Mouse (Mus musculus) testis, adult 2 months (tissue): ENCODE measurements around the gene Ctsz. TPM values are rescaled to one million over a fixed set of nuclear protein-coding genes. Genes with fewer than 3 reads are reported as not detected.
A peak's percentile ranks its signal among the peaks of the same experiment; 100 is the strongest.

Source experiments
- H3K27ac ChIP-seq: fragments of 200-500 bp; 2 replicates; pipeline ENCODE4 v1.5.1; 2012; ENCODE audit warnings: low read depth, low read length; ENCODE audit not compliant: control insufficient read depth, insufficient read depth
- H3K27me3 ChIP-seq: fragments of 200-500 bp; 2 replicates; pipeline ENCODE4 v1.6.1; 2012; ENCODE audit warnings: mild to moderate bottlenecking, low read length, moderate library complexity; ENCODE audit not compliant: control insufficient read depth, insufficient read depth
- H3K36me3 ChIP-seq: fragments of 200-500 bp; 2 replicates; pipeline ENCODE4 v1.6.1; 2012; ENCODE audit warnings: mild to moderate bottlenecking, low read length; ENCODE audit not compliant: control insufficient read depth, insufficient read depth
- H3K4me1 ChIP-seq: fragments of 200-500 bp; 2 replicates; pipeline ENCODE4 v1.6.1; 2012; ENCODE audit warnings: low read length; ENCODE audit not compliant: control insufficient read depth, insufficient read depth
- H3K4me3 ChIP-seq: fragments of 200-500 bp; 2 replicates; pipeline ENCODE4 v1.5.1; 2012; ENCODE audit warnings: low read depth, mild to moderate bottlenecking, low read length, moderate library complexity, mixed read lengths; ENCODE audit not compliant: control insufficient read depth
- CTCF ChIP-seq: fragments of 200-500 bp; IDR thresholded peaks from 2 replicates; pipeline ENCODE4 v1.5.1; 2012; ENCODE audit warnings: low read depth, mild to moderate bottlenecking, inconsistent platforms, low read length, moderate library complexity; ENCODE audit not compliant: control insufficient read depth, insufficient read depth, insufficient replicate concordance
- POLR2A ChIP-seq: fragments of 200-500 bp; IDR thresholded peaks from 2 replicates; pipeline ENCODE4 v1.6.1; 2012; ENCODE audit warnings: low read depth, mild to moderate bottlenecking, inconsistent platforms, low read length, moderate library complexity; ENCODE audit not compliant: control insufficient read depth
- polyA plus RNA-seq: library from polyadenylated mRNA; depleted of rRNA; stranded (reverse); fragments of >200 nt; gene quantifications from 2 replicates; pipeline ENCODE4 v1.2.3, GENCODE M21; 2012; rRNA removed

The Ctsz gene
- polyA plus RNA-seq: 9.3 and 10.2 TPM in 2 replicates

GRCm38 (mm10) chr2:174438737-174439449, at the start of gene Ctsz:
Gene Ctsz, minus strand, starts transcription at chr2:174439039.
- H3K4me3 ChIP-seq: peak within 1 kb of the TSS; percentile 75
- no peak for TF ChIP-seq POLR2A
- no peak for TF ChIP-seq CTCF
- peaks cover 9% of the 10 kb centered on the region for H3K4me1 ChIP-seq
- no peaks in the 10 kb centered on the region for H3K27me3 ChIP-seq
- no peaks in the 10 kb centered on the region for H3K36me3 ChIP-seq
- no peak within 1 kb of the TSS for H3K27ac ChIP-seq

DNA sequence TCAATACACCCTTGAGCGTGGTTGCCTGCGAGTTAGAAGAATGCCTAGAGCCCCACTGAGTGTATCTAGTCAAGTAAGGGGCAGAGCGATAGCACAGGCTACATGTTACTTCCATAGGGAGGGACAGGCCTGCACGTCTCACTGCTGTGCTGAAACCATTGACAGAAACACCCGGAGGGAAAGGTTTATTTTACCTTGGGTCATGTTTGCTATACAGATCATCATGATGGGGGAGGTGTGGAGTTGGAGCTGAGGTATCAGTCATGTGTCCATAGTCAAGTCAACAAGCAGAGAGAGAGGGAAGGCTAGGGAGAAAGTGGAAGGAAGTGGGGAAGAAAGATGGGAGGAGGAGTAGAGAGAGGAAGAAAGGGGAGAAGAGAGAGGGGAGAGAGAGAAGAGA, 48.2 kb upstream of the Ctsz start:
- H3K4me1 ChIP-seq: no peaks in the 10 kb centered on the region
- no peaks in the 10 kb centered on the region for H3K27me3 ChIP-seq
- H3K36me3 ChIP-seq: no peaks in the 10 kb centered on the region
- no peak overlapping the region for H3K27ac ChIP-seq
- H3K4me3 ChIP-seq: no peak overlapping the region
- TF ChIP-seq CTCF: no peak
- TF ChIP-seq POLR2A: no peak

DNA sequence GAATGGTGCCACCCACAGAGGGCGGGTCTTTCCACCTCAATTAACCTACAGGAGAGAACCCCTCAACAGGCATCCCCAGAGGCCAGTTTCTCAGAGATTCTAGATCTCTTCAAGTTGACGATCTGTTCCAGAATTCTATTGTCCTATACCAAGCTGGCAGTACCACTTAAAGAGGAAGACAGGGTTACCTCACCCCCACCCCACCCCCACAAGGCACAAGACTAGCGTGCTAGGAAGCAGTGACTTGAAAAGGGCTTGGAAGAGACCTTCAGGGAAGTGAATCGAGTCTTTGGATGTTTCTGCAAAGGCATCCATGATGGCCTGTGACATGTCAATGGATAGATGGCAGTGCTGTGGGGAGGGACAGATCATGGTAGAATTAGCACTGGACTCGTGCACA, 39.9 kb upstream of the Ctsz start:
- Histone ChIP-seq H3K27me3 (no peaks in the 10 kb centered on the region), H3K27ac (no peak overlapping the region), H3K4me3 (peak overlapping the region; percentile 41), H3K36me3 (no peaks in the 10 kb centered on the region), H3K4me1 (peaks cover 8% of the 10 kb centered on the region)
- TF ChIP-seq POLR2A: no peak
- no peak for TF ChIP-seq CTCF

DNA sequence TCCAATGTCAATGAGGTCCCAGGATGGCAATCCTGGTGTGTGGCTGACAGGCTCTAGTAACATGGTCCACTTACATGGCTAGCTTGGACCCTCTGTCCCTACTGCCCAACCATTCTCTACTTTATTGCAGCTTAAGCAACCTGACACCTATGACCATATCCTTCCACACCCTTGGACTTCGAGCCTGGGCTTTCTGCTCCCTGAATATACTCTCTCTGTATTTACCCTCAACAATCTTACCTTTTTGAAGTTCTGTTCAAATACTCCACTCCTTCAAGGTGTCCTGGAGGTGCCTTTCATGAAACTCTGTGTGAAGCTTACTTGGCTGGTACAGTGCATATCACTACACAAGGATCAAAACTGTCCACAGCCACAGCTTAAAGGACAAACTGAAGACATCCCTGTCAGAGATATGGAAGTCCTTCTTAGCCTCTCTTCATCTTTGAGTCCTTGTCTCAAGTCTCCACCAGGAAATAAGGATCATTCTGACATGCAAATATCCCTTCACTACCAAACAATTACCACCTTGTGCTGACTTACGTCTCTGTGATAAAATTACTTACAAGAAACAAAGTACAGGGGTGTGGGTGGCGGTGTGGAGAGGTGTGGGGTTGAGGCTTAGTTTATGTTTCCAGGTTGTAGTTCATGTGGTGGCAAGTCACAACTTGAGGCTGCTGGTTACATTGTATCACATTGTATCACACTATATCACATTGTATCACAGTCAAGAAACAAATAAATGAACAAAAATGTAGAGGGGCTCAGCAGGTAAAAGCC, 38.9 kb upstream of the Ctsz start:
- Histone ChIP-seq H3K4me3 (no peak overlapping the region; the same call in 1 of the 2 replicates), H3K27me3 (no peaks in the 10 kb centered on the region), H3K27ac (no peak overlapping the region), H3K4me1 (peaks cover 13% of the 10 kb centered on the region), H3K36me3 (no peaks in the 10 kb centered on the region)
- TF ChIP-seq POLR2A (no peak), CTCF (no peak)

GRCm38 (mm10) chr2:174473550-174473927, 34.7 kb upstream of the Ctsz start:
- peaks cover 16% of the 10 kb centered on the region for H3K4me1 ChIP-seq
- TF ChIP-seq CTCF (no peak), POLR2A (no peak)
- H3K4me3 ChIP-seq: peak overlapping the region; percentile 89
- H3K27me3 ChIP-seq: no peaks in the 10 kb centered on the region
- H3K36me3 ChIP-seq: no peaks in the 10 kb centered on the region; the same call in 1 of the 2 replicates
- H3K27ac ChIP-seq: peak overlapping the region; percentile 50; the same call in 1 of the 2 replicates

- H3K4me1 ChIP-seq: peaks cover 13% of the 10 kb centered on the region
- TF ChIP-seq POLR2A (peak; percentile 78), CTCF (no peak)
- no peaks in the 10 kb centered on the region; the same call in 1 of the 2 replicates for H3K36me3 ChIP-seq
- H3K27me3 ChIP-seq: no peaks in the 10 kb centered on the region
- H3K27ac ChIP-seq: peak within 1 kb of the TSS; percentile 78
- H3K4me3 ChIP-seq: peak within 1 kb of the TSS; percentile 89
Observed at GRCm38 (mm10) chr2:174472818-174473549, 34.1 kb upstream of the Ctsz start, which contains the start of gene Prelid3b. Gene Prelid3b, minus strand, starts transcription at chr2:174473081.

DNA sequence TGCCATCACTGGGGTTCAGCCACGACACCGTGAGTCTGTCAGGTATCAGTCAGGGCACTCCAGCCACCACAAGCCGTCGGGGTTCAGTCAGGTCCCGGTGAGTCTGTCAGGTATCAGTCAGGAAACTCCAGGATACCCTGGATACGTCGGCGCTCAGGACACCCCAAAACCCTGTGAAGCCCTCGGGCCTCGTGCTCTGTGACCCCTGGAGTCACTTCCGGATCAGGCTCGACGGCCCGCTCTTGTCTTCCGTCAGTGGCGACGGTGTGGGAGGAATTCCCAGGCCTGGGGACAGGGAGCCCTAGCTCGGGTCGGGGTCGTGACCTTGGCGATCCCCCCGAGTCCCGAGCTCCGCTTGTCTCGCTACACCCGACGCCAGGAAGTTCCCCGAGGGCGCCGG, 33.6 kb upstream of the Ctsz start:
- Histone ChIP-seq H3K4me3 (peak overlapping the region; percentile 89), H3K27ac (peak overlapping the region; percentile 78), H3K4me1 (peaks cover 13% of the 10 kb centered on the region), H3K36me3 (no peaks in the 10 kb centered on the region; the same call in 1 of the 2 replicates), H3K27me3 (no peaks in the 10 kb centered on the region)
- no peak for TF ChIP-seq POLR2A
- no peak for TF ChIP-seq CTCF
